Mouse (Mus musculus) cerebellum, adult 18-20 months (tissue): ENCODE results near the gene Krt78.

Experiments
- DNase-seq, 2 experiments: peaks; one replicate each; pipeline ENCODE4 v3.0.0; 2021

The Krt78 gene

GRCm38 (mm10) chr15:101970536-101970935, 16.4 kb upstream of the Krt78 start:
- peak in 1 of 2 experiments; percentile 13 for DNase-seq

DNA sequence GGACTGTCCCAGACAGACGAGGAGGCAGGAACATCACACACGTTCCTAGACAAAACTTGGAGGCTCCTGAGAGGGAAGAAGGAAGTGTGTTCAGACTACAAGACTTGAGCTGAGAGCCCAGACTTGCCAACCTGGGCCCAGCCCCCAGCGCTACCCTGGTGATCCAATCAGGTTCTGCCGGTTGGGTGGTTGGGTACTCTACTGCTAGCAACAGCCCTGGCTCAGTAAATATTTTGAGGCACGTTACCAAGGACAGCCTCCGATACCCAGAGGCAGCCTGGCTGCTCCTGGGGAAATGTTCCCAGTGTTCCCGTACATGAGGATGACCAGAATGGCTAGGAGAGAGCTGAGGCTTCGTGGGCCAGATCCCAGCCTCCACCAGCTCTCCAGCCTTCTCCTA, 12.7 kb upstream of the Krt78 start:
- no peak for DNase-seq

DNA sequence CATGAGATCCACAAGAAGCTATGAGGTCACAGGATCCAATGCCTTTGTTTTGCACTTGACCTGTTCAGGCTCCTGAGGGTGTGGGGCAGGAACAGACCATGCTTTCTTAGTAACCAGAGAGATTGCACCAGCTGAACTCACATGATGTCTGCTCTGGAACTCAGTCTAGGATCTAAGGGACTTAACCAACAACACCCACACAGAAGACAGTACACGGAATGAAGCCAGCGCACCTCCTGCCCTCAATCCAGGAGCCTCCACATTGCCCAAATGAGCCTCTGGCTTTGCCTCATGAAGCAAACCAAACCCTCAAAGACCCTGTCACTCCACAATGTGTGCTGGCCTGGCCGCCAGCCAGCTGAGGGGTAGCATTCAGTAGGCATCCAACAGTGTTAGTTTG, 4.8 kb upstream of the Krt78 start:
- DNase-seq = no peak

DNA sequence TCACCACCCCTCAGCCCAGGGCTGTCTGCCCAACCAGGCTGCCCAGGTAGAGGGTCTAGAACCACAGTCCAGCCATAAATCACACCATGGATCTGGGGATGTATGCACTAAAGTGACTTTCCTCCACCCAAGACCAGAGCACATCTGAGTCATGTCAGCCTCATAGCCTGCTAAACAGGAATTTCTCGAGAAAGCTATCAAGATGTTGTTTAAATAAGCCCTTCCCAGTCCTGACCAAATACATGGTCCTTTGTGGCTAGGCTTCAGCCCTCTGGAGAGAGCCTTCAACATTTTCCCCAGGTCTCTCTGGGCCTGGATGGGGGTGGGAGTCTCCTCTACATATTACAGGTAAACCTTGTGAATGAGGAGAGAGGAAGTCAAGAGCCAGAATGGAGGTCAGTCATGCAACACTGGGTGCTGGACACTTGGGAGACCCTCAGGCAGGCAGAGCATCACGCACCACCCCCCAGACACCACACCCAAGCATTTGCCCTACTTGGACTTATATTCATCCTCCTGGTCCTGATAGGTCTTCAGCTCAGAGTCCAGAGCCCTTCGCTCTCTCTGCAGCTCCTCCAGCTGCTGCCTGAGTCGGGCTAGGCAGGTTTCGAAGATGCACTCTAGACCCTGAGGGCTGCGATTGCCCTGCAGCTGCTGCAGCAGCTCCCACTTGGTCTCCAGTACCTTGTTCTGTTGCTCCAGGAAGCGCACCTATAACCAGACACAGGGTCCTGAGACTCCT, 1.2 kb downstream of the Krt78 start:
- no peak for DNase-seq

DNA sequence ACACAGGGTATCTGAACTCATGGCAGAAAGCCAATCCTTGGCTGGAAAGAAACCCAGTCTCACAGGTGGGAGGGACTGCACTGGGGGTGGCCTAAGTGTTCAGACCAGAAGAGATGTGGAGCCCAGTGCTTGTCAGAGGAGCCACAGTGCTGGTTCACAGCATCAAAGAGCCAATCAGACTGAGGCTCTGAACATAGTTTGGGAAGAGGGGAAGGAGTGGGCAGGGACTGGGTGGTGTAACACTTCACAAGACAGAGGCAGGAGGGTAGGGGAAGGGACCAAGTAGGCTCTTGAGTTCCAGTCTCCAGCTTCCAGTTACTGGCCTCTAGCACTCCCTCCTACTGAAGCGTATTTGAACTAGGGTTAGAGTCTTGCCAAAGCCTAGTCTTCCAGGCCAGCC, 8.7 kb downstream of the Krt78 start:
- DNase-seq = no peak

DNA sequence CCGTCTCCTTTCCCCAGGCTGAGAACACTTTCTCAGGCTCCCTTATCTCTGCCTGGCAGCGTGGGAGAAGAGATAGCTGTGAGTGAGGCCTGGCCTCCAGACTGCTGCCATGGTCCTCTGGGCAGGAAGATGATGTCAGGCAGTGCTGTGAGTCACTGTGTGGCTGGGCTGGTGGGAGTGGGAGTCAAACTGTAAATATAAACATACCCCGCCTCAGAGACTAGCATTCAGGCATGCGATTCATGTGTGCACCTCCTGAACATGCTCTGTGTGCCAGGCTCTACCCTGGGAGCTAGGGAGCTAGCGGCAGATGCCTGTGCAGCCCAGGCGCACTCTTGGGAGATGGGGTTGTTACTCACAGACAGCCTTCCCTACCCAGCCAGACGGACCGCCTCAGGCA, 12.1 kb downstream of the Krt78 start:
- DNase-seq = no peak

GRCm38 (mm10) chr15:101940274-101940829, 13.7 kb downstream of the Krt78 start, which contains the start of gene Krt79:
TSS of gene Krt79 (minus strand) at chr15:101940324.
- no peak for DNase-seq

DNA sequence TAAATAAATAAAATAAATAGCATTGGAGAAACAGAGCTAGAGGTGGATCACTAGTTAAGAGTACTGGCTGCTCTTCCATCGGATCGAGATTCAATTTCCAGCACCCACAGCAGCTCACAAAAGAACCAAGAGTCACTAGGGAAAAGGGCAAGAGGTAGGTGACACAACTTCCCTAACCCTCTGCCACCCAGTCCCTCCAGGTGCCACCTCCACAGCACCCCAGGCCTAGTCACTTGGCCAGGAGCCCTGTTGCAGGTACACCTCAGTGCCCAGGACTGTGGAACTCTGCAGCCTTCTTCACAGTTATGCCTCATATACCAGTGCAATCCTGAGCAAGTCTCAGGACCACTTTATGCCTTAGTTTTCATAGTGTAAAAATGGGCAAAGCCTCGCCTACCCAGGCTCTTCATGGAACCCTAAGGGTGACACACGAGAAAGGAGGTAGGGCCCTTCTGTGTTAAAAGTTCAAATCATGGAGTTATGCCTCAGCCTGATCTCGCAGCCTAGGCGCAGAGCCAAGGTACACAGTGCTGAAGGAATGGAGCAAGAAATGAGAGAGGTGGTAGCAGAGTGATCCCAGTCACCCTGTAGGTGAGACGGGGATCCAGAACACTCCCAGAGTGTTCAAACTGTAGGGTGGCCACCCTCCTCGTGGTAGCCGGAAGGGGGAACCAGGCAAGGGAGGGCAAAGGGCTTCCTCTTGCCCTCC, 15.3 kb downstream of the Krt78 start:
- DNase-seq = no peak

- DNase-seq = no peak
Measured at GRCm38 (mm10) chr15:101933024-101933423, 21.1 kb downstream of the Krt78 start.

DNA sequence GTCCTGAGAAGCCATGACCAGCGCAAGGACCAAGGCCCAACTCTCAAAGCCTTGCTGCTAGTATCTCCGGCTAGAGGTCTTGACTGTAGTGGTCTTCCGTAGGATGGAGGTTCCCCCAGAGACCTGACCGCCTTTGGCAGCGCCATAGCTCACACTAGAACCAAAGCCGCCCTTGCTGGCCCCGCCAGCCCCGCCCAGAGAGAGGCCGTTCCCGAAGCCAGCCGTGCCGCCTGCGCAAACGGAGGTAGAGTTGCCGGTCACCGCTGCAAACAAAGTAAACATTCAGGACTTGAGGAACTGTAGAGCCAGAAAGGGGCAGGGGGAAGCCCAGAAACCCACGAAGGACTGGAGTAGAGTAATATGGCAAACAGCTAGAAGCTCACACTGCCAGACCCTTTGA, 24.4 kb downstream of the Krt78 start:
- no peak for DNase-seq

GRCm38 (mm10) chr15:101929087-101929486, 25.0 kb downstream of the Krt78 start:
- no peak for DNase-seq

DNA sequence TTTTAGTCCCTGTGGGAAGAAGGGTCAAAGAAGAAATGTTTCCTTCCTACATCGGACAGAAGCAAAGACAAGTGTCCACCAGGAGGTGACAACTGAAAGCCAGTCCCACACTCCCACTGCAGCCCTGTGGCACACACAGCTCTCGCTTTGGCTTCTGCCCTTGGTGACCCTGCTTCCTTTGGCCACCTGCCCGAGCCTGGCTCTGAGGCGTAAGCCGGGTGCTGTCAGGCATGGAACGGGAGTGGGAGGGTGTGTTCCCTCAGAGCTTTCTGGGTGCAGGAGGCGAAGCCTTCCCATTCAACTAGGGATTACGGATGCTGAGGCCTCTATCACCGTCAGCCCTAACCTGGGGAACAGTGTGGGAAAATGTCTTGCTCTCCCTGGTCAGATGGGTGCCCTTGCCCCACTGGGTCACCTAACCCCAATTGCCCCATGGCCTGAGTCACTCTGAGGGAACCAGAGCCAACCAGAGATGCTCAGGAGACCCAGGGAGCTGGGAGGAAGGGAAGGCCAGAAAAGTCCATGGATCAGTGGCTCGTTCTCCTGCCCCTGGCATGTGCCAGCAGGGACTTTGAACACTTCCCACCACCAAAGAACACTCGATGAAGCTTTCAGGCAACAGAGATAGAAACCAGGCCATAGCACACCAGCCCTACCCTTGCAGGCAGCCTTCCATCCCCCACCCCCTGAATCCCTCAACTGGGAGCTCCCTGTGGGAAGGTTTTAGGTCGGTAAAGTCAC, 26.6 kb downstream of the Krt78 start:
- DNase-seq = no peak

- no peak for DNase-seq
Measured at GRCm38 (mm10) chr15:101925041-101925440, 29.0 kb downstream of the Krt78 start.

DNA sequence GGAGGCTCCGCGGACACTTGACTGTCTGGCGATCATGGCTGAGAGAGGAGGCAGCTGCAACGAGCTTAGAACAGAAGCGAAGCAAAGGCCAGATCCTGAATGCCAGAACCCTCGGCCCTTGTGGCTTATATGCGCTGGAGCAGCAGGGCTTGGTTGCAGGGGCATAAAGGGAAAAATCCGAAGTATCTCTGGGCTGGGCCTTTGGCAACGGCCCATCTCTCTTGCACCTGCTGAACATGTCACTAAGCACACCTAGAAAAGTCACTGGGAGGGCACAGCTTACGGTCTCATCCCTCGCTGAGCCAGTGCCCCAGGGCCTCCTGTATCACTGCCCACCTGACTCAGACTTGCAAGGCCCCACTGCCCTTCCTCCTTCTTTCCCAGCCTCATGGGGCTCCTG, 29.5 kb downstream of the Krt78 start, which contains the start of gene Krt4:
Krt4 (minus strand) TSS at position 101 of the 400 bp plus-strand sequence.
- no peak for DNase-seq

DNA sequence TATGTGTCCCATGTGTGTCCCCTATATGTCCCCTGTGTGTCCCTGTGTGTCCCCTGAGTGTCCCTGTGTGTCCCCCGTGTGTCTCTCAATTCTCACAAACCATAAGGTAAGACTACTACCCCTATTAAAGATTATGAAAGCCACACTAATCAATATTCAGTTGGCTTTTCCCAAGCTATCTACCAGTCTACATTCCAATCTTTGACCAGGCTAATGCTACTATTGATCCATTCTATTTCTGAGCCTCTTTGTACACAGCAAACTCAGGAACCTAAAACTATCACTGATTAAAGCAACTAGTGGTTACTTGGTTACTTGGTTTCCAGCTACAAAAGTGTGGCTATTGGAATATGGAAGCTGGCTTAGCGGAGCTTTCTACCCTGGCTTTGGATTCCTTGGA, 31.8 kb downstream of the Krt78 start:
- DNase-seq = no peak

DNA sequence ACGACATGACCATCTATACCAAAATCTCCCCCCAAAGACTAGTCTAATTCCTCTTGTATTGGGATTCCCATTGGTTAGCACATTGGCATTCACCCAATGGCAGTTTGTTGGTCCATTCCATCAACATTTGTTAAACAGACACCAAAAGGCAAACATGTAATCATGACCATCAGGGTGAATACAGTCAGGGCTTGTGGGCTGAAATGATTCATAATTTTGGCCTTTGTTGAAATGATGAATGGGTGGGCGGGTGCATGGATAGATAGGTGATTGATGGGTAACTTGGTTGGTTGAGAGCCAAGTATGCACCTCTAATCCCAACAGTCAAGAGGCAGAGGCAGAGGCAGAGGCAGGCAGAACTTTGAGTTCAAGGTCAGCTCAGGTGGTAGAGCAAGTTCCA, 38.0 kb downstream of the Krt78 start:
- no peak for DNase-seq

DNA sequence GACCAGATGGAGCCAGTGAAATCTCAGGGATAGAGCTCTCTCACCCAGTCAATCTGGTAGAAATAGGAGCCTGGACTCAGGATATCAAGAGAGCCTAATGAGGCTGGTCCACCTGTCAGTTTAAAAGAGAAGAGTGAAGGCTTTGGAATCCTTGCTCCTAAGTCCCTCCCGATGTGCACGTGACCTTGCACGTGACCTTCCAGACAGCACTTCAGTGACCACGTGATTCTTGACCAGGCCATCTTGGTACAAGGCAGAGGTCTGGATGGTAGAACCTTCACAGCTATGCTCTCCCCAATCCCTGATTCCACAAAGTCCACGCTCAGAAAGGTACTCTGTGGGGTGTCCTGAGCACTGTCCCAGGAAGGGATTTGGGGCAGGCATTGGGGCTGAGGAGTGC, 49.2 kb downstream of the Krt78 start:
- DNase-seq = no peak

GRCm38 (mm10) chr15:101902171-101903149, 51.6 kb downstream of the Krt78 start:
- DNase-seq = no peak
